Mouse (Mus musculus) embryonic facial prominence, embryonic 12.5 days (tissue): Measurements from ENCODE around the gene Mrpl41. TPM values are rescaled to one million over a fixed set of nuclear protein-coding genes. Genes with fewer than 3 reads are reported as not detected.
"Not testable (repeated sequence)": the region's sequence is repeated elsewhere in the genome, so short reads cannot be mapped to it uniquely, and the experiment has no call there.

Experiments used
- ATAC-seq: fragments of 200-750 bp; cut with Nextera tagmentation; 2 replicates; pipeline ENCODE4 v1.8.0; 2017; ENCODE audit not compliant: insufficient number of reproducible peaks, insufficient read depth, low FRiP score, low TSS enrichment
- H3K27ac ChIP-seq: fragments of 300-500 bp; sonication (generic); 2 replicates; pipeline ENCODE4 v1.5.1; 2016; ENCODE audit warnings: mild to moderate bottlenecking
- H3K27me3 ChIP-seq: fragments of 300-500 bp; sonication (generic); 2 replicates; pipeline ENCODE4 v1.6.1; 2016; ENCODE audit warnings: mild to moderate bottlenecking, moderate library complexity
- H3K36me3 ChIP-seq: fragments of 300-500 bp; sonication (generic); 2 replicates; pipeline ENCODE4 v1.6.1; 2016; ENCODE audit warnings: mild to moderate bottlenecking
- H3K4me1 ChIP-seq: fragments of 300-500 bp; sonication (generic); 2 replicates; pipeline ENCODE4 v1.6.1; 2016
- H3K4me2 ChIP-seq: fragments of 300-500 bp; sonication (generic); replicated peaks from 2 replicates; pipeline ENCODE4 v1.6.1; 2016; ENCODE audit warnings: mild to moderate bottlenecking, moderate library complexity
- H3K4me3 ChIP-seq: fragments of 300-500 bp; sonication (generic); 2 replicates; pipeline ENCODE4 v1.5.1; 2016; ENCODE audit warnings: mild to moderate bottlenecking
- H3K9ac ChIP-seq: fragments of 300-500 bp; sonication (generic); 2 replicates; pipeline ENCODE4 v1.6.1; 2016; ENCODE audit warnings: mild to moderate bottlenecking, moderate library complexity
- H3K9me3 ChIP-seq: fragments of 300-500 bp; sonication (generic); 2 replicates; pipeline ENCODE4 v1.6.1; 2016; ENCODE audit warnings: mild to moderate bottlenecking, moderate library complexity
- WGBS: fragments of 180-500 bp; shearing (Covaris S2); methylation state at CpG from one replicate; pipeline ENCODE4 v1.1.7; 2016; 5-methylcytosine and 5-hydroxymethylcytosine counted together
- polyA plus RNA-seq: library from polyadenylated mRNA; unstranded; fragments of >200 nt; fragmentation: Nextera tagmentation; extraction: Ambion mirVana; gene quantifications from 2 replicates; pipeline ENCODE4 v1.2.1, GENCODE M21; 2016

Mrpl41 gene
- polyA plus RNA-seq, 1 experiment from 2014 or later, result 138 TPM

DNA sequence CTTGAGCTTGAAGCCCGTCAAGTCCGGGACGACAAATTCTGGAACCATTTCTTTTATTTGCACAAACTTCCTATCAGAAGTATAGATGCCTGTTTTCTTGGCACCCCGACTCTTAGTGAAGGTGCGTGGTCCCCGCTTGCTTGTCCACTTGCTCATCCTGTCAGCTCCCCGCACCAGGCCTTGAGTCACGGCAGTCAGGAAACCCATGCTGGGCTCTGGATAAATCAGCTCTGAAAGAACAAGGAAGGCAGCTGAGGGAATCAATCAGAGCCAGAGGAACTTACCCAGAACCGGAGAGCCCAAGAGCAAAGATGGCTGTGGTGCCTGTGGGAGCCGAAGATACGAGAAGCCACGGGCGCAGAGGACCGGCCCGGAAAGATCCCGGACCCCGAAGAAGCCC, 446 bp downstream of the Mrpl41 start:
- Histone ChIP-seq H3K9ac (peak overlapping the region; percentile 71), H3K27ac (peak overlapping the region; percentile 93), H3K4me1 (peaks cover 17% of the 10 kb centered on the region; the same call in 1 of the 2 replicates), H3K4me2 (peak overlapping the region; percentile 94), H3K4me3 (peak overlapping the region; percentile 80), H3K36me3 (peaks cover 38% of the 10 kb centered on the region)
- H3K9me3 ChIP-seq, ATAC-seq, H3K27me3 ChIP-seq: not testable (repeated sequence)
- WGBS, result 1% methylated on average over 17 of the region's 17 CpGs

DNA sequence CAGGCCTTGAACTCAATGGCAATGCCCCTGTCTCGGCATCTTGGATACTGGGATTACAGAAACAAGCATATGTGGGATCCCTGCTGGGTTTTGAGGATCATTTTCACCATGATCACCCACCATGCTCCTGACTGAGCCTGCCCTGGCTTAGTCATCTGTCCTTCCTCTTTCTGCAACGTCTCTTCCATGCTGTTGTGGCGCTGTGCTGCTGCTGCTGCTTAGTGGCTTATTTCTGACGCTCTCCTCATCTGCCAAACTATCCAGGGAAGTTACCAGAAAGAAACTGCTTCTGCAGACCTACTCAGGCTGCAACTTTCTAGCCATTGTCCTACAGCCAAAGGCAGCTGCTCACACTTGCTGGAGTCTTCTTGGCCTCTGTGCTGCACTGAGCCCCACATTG, 4.5 kb downstream of the Mrpl41 start:
- Histone ChIP-seq H3K4me2 (no peak overlapping the region), H3K9me3 (no peaks in the 10 kb centered on the region), H3K4me1 (peaks cover 11% of the 10 kb centered on the region; the same call in 1 of the 2 replicates), H3K27ac (no peak overlapping the region), H3K36me3 (peaks cover 70% of the 10 kb centered on the region), H3K27me3 (no peaks in the 10 kb centered on the region), H3K4me3 (no peak overlapping the region), H3K9ac (no peak overlapping the region)
- 89% methylated on average over 4 of the region's 4 CpGs for WGBS
- no peak for ATAC-seq

DNA sequence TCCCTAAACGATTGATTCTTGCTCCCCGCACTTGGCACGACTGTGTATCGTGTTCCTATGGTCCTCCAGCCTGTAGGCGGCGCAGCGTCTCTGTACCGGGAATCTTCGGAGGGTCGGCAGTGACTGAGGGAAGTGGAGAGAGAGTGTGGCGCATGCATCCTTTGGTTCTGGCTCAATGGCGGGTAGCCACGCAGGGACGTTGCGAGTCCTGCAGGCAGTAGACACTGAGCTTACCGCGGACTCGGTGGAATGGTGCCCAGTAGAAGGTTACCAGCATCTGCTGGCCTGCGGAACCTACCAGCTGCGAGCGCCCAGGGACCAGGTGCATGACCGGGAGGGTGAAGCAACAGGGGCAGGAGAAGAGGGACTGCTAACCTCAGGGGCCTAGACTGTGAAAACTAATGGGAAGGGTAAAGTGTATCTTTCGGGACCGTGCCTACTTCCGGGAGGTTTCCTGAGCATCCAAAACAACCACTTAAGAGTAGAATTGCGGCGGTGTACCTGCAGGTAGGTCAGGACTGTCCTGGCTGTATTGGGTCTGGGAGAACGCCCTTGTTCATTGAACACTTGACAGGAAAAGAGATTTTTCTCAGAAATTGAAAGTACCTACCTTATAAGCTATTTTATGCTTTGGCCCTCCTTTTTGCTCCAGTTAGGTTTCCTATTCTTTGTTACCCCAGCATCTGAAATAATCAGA, 12.4 kb downstream of the Mrpl41 start, which contains the start of gene Dph7:
Gene Dph7, plus strand, starts transcription at position 97 of the 697 bp plus-strand sequence.
- Histone ChIP-seq H3K36me3 (peaks cover 54% of the 10 kb centered on the region), H3K9ac (peak within 1 kb of the TSS; percentile 78), H3K4me2 (peak within 1 kb of the TSS; percentile 71), H3K27me3 (no peaks in the 10 kb centered on the region), H3K4me3 (peak within 1 kb of the TSS; percentile 74), H3K9me3 (no peaks in the 10 kb centered on the region), H3K4me1 (peaks cover 5% of the 10 kb centered on the region), H3K27ac (no peak within 1 kb of the TSS)
- ATAC-seq, result peak; percentile 77
- 2% methylated on average over 28 of the region's 28 CpGs for WGBS

DNA sequence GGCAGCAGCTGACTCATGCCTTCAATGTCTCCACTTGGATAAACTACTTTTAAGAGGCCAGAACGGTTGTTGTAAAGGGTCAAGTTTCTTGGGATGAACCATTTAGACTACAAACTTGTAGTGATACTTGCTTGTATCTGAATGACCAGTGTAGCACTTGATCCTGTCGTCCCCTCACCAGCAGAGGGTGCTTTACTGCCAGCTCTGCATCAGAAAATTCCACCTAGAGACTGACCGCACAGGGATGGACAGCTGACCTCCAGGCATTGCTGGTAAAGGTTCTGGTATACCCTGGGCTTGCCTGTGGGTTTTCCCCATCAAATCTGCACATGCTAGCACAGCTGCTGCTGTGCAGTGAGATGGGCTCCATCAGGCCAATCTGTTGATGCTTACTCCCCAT, 14.0 kb downstream of the Mrpl41 start:
- Histone ChIP-seq H3K4me3 (no peak overlapping the region), H3K36me3 (peaks cover 59% of the 10 kb centered on the region), H3K9ac (no peak overlapping the region), H3K27me3 (no peaks in the 10 kb centered on the region), H3K4me2 (no peak overlapping the region), H3K27ac (no peak overlapping the region), H3K4me1 (peaks cover 5% of the 10 kb centered on the region), H3K9me3 (no peaks in the 10 kb centered on the region)
- 28% methylated on average over 3 of the region's 3 CpGs for WGBS
- ATAC-seq, result 0 out of 2 replicates have a peak, but pooled peaks have one; percentile 23

DNA sequence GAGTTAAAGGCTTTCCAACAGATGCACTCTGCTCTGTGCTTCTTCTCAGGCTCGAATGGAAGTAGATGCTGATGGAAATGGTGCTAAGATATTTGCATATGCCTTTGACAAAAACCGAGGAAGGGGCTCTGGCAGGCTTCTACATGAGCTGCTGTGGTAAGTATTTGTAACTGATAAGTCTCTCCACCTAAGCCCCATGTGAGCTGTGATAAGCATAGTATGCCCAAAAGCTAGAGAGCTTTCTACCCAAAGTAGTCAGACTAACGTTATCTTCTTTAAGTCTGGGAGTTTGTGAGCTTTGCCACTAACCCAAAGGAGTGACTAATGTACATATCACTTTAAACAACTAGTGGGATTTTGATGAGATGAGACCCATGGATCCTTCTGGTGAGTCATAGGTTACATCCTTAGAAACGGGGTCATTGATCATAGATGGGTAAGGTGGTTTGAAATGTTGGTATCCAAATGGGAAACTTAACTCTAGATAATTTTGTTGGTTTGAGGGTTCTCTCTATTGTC, 22.3 kb downstream of the Mrpl41 start:
- peaks cover 57% of the 10 kb centered on the region for H3K36me3 ChIP-seq

DNA sequence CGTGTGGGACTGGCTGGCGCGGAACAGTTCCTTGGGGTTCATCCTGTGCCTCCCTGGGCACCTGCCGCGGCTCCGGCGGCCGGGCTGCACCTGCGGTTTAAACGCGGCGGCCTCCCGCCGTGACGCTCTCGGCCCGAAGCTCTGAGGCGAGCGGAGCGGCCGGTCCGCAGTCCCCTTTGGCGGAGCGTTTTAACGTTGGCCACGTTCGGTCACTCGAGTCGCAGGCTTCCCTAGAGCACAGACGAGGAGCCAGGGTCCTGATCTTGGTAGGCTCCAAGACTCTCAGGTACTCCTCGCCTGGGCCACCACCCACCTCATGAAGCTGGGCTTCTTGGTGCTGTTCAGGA, 24.7 kb downstream of the Mrpl41 start:
- H3K9ac ChIP-seq, result peak overlapping the region; percentile 78
- H3K27ac ChIP-seq, result no peak overlapping the region
- peak overlapping the region; percentile 87 for H3K4me2 ChIP-seq
- H3K9me3 ChIP-seq, result no peaks in the 10 kb centered on the region
- peaks cover 9% of the 10 kb centered on the region; the same call in 1 of the 2 replicates for H3K4me1 ChIP-seq
- ATAC-seq, result no peak
- no peaks in the 10 kb centered on the region for H3K27me3 ChIP-seq
- 0% methylated on average over 22 of the region's 31 CpGs for WGBS
- H3K4me3 ChIP-seq, result peak overlapping the region; percentile 98
- peaks cover 34% of the 10 kb centered on the region for H3K36me3 ChIP-seq

More for the DNA sequence above, 22.3 kb downstream of the Mrpl41 start:
- Histone ChIP-seq H3K4me2 (no peak overlapping the region), H3K27me3 (no peaks in the 10 kb centered on the region), H3K4me1 (peaks cover 9% of the 10 kb centered on the region; the same call in 1 of the 2 replicates), H3K4me3 (no peak overlapping the region), H3K27ac (no peak overlapping the region), H3K9ac (no peak overlapping the region), H3K9me3 (no peaks in the 10 kb centered on the region)
- no peak for ATAC-seq
- WGBS, result 88% methylated on average over 4 of the region's 4 CpGs

DNA sequence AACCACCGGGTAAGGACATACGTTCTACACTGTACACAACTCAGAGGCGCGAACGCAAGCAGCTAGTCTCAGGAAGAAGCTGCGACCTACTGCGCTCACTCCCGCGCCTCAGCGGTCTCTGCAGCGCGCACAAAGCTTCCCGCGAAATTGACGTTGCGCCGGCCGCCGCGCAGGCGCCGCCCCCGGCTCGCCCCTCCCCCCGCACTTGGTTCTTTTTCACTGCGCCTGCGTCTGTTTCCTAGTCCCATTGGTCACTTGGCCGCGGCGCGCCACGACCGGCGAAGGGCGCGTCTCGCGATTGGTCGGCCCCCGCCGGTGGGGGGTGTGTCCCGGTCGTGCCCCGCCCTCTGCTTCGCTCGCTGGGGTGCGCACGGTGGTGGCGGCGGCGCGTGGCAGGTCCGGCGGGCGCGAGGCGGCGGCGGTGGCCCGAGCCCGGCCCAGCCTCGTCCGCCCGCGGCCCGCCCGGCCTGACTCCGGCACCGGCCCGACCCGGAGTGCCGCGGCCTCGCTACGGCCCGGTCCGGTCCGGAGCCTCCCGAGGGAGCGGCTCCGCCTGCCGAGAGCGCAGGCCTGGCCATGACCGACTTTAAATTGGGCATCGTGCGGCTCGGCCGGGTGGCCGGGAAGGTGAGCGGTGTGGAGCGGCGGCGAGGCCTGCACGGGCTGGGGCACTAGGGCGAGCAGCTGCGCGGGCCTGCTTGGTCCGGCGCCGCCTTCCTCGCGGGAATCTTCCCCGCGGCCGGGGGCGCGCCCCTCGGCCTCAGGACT, 25.3 kb downstream of the Mrpl41 start, which contains the start of gene Zmynd19:
Gene Zmynd19, plus strand, starts transcription at position 372 of the 768 bp plus-strand sequence.
- no peaks in the 10 kb centered on the region for H3K27me3 ChIP-seq
- ATAC-seq, result peak; percentile 96
- under 1% methylated on average over 102 of the region's 108 CpGs for WGBS
- H3K27ac ChIP-seq, result peak within 1 kb of the TSS; percentile 69
- H3K36me3 ChIP-seq, result peaks cover 29% of the 10 kb centered on the region
- H3K9me3 ChIP-seq, result no peaks in the 10 kb centered on the region
- H3K4me2 ChIP-seq, result peak within 1 kb of the TSS; percentile 87
- peak within 1 kb of the TSS; percentile 78 for H3K9ac ChIP-seq
- H3K4me3 ChIP-seq, result peak within 1 kb of the TSS; percentile 98
- H3K4me1 ChIP-seq, result peaks cover 9% of the 10 kb centered on the region; the same call in 1 of the 2 replicates

DNA sequence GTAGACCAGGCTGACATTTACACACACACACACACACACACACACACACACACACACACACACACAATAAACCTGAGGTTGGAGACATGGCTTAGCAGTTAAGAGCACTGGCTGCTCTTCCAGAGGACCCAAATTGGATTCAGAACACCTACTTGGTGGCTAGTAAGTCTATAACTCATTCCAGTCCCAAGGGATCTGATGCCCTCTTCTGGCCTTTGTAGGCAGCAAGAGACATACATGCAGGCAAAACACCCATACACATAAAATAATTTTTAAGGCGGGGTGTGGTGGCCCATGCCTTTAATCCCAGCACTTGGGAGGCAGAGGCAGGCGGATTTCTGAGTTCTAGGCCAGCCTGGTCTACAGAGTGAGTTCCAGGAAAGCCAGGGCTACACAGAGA, 30.6 kb downstream of the Mrpl41 start:
- not testable (repeated sequence) for H3K4me2 ChIP-seq, H3K4me3 ChIP-seq, H3K9ac ChIP-seq, H3K27ac ChIP-seq, H3K4me1 ChIP-seq, ATAC-seq, H3K27me3 ChIP-seq, H3K9me3 ChIP-seq, H3K36me3 ChIP-seq
- 48% methylated on average over 2 of the region's 2 CpGs for WGBS

DNA sequence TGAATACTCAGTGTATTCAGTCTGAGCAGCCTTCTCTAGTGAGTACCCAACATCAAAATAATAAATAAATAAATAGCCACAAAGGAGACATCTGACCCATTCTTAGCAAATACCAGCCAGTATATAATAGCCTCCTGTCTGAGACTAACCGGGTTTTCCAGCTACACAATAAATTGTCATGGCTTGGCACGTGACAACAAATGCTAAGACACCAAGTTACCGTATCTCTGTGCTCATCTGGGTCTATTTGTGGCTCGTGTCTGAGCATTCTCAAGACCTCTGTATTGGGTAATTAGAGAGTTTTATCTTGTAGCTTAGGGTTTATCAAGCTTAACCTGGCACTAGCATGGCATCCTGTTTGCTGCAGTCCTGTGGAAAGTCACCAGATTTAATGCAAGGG, 32.8 kb downstream of the Mrpl41 start:
- Histone ChIP-seq H3K4me2 (no peak overlapping the region), H3K4me3 (no peak overlapping the region), H3K9me3 (no peaks in the 10 kb centered on the region), H3K27me3 (no peaks in the 10 kb centered on the region), H3K27ac (no peak overlapping the region), H3K9ac (no peak overlapping the region), H3K36me3 (no peaks in the 10 kb centered on the region), H3K4me1 (no peaks in the 10 kb centered on the region)
- 79% methylated on average over 4 of the region's 4 CpGs for WGBS
- ATAC-seq, result no peak

DNA sequence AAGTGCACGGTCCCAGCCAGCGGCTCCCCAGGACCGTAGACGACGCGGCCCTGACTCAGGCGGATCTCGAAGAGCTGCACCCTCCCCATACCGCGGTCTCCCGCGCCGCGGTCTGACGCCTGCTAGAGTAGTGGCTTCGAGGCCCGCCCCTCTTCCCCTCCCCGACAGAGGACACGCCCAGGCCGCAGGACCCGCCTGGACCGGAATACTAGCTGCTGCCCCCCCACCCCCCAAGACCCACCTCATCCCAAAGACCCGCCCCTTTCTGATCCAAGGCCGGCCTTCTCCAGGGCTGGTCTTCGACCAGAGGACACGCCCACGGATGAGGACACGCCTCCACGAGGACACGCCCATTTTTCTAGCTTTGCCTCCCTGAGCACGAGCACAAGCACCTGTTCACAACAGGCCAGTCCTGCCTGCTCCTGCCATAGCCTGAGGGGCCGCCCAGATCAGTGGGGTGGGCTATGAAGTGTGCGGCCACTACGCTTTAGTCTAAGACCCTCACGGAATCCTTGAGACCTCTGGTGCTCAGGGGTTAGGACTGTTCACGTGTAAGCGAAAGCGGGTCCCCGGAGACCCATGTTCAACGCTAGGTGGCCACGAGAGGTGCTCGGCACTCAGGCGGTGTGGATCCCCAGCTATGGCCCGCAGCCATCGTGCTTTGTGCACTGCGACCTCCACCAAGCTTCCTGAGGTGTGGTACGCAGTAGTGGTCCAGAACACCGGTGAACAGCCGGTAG, 39.7 kb downstream of the Mrpl41 start, which contains the start of gene Arrdc1:
Gene Arrdc1, minus strand, starts transcription at position 196 of the 740 bp plus-strand sequence.
- H3K27me3 ChIP-seq, result peaks cover 11% of the 10 kb centered on the region; the same call in 1 of the 2 replicates
- no peaks in the 10 kb centered on the region for H3K9me3 ChIP-seq
- 0 out of 2 replicates have a peak within 1 kb of the TSS, but pooled peaks have one; percentile 31 for H3K27ac ChIP-seq
- H3K36me3 ChIP-seq, result no peaks in the 10 kb centered on the region
- peak within 1 kb of the TSS; percentile 97 for H3K4me2 ChIP-seq
- peak within 1 kb of the TSS; percentile 60 for H3K4me3 ChIP-seq
- 1% methylated on average over 48 of the region's 49 CpGs for WGBS
- peaks cover 5% of the 10 kb centered on the region; the same call in 1 of the 2 replicates for H3K4me1 ChIP-seq
- peak within 1 kb of the TSS; percentile 66 for H3K9ac ChIP-seq
- ATAC-seq, result peak; percentile 94

DNA sequence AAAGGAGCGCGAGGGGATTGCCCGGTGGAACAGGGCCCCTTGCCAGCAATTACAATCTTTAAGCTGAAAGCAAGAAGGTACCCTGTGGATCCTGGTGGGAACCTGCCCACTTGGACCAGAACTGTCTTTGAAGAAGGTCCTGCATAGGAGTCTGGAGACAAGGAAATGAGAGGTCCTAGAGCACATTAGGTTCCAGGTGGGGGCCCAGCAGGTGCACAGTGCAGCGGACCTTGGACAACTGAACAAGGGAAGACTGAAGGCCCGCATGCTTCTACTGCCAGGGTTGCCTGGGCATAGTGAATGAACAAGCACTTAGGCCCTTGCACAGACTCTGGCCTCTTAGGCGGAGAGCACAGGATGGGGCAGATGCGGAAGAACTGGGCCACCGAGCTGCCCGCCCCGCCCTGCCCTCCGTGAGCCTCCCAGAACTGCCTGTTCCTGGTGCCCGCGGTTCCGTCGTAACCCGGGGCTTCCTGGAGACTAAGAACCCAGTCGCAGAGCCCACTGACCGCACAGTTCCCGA, 40.4 kb downstream of the Mrpl41 start:
- H3K4me2 ChIP-seq, result peak overlapping the region; percentile 97
- 6% methylated on average over 19 of the region's 19 CpGs for WGBS
- H3K27ac ChIP-seq, result 0 out of 2 replicates have a peak overlapping the region, but pooled peaks have one; percentile 31
- H3K4me3 ChIP-seq, result peak overlapping the region; percentile 60
- no peaks in the 10 kb centered on the region for H3K9me3 ChIP-seq
- H3K9ac ChIP-seq, result peak overlapping the region; percentile 66
- peak; percentile 58 for ATAC-seq
- no peaks in the 10 kb centered on the region for H3K36me3 ChIP-seq
- H3K4me1 ChIP-seq, result peaks cover 5% of the 10 kb centered on the region; the same call in 1 of the 2 replicates
- peaks cover 11% of the 10 kb centered on the region; the same call in 1 of the 2 replicates for H3K27me3 ChIP-seq
